Mouse (Mus musculus) telencephalon, adult 2 months (tissue): ENCODE results near the gene Mnt.
"Not testable (repeated sequence)": the region's sequence is repeated elsewhere in the genome, so short reads cannot be mapped to it uniquely, and the experiment has no call there.

Experiments
- DNase-seq: peaks from one replicate; pipeline ENCODE4 v3.0.0-alpha.2; 2011; ENCODE audit warnings: low read depth, low spot score

The Mnt gene

GRCm38 (mm10) chr11:74830256-74831161 is at the start of gene Mnt:
Gene Mnt (plus strand): TSS chr11:74830920.
- DNase-seq, result peak; percentile 99

GRCm38 (mm10) chr11:74792874-74793273 is 37.8 kb upstream of the Mnt start:
- no peak for DNase-seq

GRCm38 (mm10) chr11:74800658-74801057 is 30.1 kb upstream of the Mnt start:
- no peak for DNase-seq

DNA sequence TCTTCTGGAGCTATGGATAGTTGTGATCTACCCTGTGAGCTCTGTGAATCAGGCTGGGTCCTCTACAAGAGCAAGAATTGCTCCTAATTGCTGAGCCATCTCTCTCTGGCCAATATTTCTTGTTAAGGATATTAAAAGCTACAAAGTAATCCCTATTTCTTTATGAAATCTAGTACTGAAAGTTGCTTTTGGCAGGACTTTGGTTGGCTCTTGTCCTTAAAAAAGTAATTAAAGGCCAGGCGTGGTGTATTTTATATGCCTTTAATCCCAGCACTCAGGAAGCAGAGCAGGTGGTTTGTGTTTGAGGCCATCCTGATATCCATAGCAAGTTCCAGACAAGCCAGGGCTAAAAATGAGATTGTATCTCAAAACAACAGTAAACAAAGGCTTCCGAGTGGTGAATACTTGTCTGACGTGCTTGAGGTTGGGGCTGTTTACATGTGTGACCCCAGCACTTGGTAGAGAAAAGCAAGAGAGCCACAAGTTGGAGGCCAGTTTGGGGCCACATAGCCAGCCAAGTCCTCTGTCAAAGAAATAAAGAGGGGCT is 26.6 kb upstream of the Mnt start:
- no peak for DNase-seq

- DNase-seq, result no peak
Observed at GRCm38 (mm10) chr11:74807246-74807882, 23.4 kb upstream of the Mnt start.

DNA sequence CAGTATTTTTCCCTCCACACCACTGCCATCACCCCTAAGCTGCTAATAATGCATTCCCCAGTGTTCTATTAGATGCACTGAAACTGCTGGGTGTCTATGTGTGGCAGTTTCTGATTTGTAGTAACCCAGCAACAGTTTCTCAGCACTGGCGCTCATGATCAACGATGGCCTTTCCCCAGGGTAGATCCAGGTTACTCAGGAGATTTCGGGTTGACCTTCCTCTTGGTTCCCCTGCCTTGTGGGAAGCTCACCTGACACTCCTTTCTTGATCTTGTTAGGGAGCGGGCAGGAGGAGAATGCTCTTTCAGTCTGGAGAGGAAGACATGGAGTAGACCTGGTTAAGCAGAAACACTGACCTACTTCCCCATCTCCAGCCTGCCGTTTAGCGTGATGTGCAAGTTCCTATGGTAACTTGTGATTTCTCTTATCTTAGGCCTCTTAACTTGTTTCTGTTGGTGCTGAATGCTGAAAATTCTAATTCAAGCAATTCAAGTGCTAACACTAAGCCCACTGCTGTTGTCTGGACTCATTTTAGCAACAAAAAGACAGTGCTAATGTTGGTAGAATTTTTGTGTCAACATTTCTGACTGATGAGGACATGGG is 22.4 kb upstream of the Mnt start:
- no peak for DNase-seq

- no peak for DNase-seq
Observed at GRCm38 (mm10) chr11:74810134-74810533, 20.6 kb upstream of the Mnt start.

DNA sequence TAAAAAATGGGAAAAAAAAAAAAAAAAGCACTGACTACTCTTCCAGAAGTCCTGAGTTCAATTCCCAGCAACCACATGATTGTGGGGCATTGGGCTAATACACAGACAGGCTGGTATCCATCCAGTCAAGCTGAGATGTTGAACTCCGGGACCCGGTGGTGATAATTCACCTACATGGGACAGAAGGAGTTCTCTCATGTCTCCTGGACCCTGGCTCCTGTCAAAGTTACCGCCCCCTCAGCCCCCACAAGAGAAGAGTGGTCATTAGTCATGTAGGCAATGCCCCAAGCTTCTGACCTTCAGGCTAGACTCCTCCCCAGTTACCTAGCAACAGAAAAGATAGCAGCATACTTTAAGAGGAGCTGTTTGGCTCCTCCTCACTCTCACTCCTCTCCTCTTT is 19.7 kb upstream of the Mnt start:
- DNase-seq, result not testable (repeated sequence)

- DNase-seq, result no peak
Observed at GRCm38 (mm10) chr11:74811538-74811937, 19.2 kb upstream of the Mnt start.

GRCm38 (mm10) chr11:74815795-74816194 is 14.9 kb upstream of the Mnt start:
- no peak for DNase-seq

DNA sequence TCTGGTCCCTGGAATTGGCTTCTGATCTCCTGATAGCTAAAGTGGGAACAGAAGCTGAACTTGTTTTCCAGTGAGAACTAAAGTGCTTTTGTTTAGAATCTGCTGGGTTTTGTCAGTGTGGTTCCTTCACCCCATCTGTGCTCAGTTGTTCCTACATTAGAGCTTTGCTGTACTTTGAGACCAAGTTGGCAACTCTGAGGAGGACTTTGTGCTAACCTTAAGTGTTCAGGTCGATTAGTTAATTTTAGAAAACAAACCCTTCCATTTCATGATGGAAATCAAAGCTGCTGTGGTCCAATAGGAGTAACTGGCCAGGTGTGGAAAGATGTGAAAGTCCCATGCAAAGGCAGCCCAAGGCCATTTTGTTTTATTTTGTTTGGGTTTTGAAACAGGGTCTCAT is 9.8 kb upstream of the Mnt start:
- DNase-seq, result no peak

GRCm38 (mm10) chr11:74821463-74821862 is 9.3 kb upstream of the Mnt start:
- DNase-seq, result no peak

GRCm38 (mm10) chr11:74822746-74823440 is 7.8 kb upstream of the Mnt start:
- no peak for DNase-seq

GRCm38 (mm10) chr11:74826151-74826550 is 4.6 kb upstream of the Mnt start:
- no peak for DNase-seq

DNA sequence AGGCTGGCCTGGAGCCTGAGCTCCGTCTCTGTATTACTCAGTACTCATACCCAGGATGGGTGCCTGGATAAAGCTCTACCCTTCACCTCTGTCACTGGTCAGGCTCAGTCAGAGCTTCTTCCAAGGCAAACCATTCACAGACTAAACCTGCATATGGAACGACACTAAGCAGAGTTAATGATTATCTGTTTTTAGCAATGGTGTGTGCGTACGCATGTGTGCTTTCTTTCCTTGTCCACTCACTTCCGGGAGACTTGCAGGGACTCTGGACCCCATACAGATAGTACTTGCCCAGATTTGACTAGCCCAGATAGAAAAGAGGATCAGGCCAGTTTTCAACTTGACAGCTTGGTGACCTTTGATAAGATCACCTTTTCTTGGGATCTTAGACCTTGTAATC is 4.0 kb upstream of the Mnt start:
- DNase-seq, result no peak

- no peak for DNase-seq
Observed at GRCm38 (mm10) chr11:74827791-74828403, 2.8 kb upstream of the Mnt start.

GRCm38 (mm10) chr11:74828404-74828931 is 2.3 kb upstream of the Mnt start:
- no peak for DNase-seq

- DNase-seq, result no peak
Observed at GRCm38 (mm10) chr11:74828965-74829550, 1.7 kb upstream of the Mnt start.

GRCm38 (mm10) chr11:74829812-74830211 is 908 bp upstream of the Mnt start:
- DNase-seq, result no peak

DNA sequence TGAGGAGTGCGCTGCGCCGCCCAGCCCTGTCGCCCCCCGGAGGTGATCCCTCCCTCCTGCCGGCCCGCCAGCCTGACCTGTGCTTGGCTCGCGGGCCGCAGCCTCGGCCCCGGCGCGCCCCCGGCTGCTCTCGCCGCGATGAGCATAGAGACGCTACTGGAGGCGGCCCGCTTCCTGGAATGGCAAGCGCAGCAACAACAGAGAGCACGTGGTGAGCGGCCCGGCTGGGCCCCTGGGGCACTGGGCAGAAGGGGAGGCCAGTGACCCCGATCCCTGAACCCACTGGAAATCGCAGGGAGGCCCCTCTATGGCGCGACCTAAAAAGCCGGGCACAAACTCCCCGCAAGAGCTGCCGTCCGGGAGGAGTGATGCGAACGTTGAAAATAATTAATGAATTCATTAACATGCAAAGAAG is 478 bp downstream of the Mnt start:
- no peak for DNase-seq
